Mouse (Mus musculus): ENCODE data around the gene Spsb2. TPM values are rescaled to one million over a fixed set of nuclear protein-coding genes. Genes with fewer than 3 reads are reported as not detected.
"Not testable (repeated sequence)": the region's sequence is repeated elsewhere in the genome, so short reads cannot be mapped to it uniquely, and the experiment has no call there.

Spsb2 gene
- polyA plus RNA-seq, 1 experiment from 2014 or later = 8.8 TPM

DNA sequence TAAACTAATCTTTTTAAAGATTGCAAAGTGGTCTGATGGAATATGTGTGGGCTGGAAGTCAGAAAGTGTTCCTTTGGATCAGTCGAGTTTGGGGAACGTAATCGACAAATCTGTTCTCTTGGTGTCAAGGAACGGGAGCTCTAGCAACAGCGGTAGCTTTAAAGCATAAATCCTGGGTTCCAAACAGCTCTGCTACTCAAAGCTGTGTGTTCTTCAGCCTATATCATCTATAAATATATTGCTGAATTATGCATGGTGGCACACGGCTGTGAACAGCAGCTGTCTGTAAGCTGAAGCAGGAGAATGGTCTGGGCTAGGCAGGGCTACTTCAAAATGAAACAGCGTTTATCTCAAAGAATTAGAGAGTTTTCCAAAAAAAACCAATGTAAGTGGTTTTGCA lies 27.5 kb upstream of the Spsb2 start:
- DNase-seq (ENCODE audit: low spot score) = no peak
- 91% methylated on average over 7 of the region's 7 CpGs for WGBS

DNA sequence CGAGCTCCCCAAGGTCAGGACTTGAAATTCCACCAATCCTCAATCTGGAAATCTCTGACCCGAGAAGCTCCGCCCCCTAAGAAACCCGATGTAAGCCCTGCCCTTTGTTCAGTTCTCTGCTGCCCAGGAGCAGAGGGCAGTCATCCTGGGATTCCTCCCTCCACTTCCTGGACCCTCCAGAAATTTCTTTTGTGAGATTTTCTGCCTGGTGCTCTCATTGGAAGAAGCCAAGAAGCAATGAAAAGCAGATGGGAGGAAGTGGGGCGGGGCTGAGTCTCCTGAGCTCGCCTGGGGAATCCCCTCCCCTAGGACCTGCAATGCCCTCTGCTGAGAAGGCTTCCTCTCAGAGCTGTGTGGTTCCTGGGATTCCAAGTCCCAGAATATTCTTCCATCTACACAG lies 26.0 kb upstream of the Spsb2 start:
- no peaks in the 10 kb centered on the region for H3K9me3 ChIP-seq (replicated peaks)
- peak; percentile 51 for DNase-seq (ENCODE audit: low spot score)
- H3K36me3 ChIP-seq = no peaks in the 10 kb centered on the region
- peak overlapping the region; percentile 64; the same call in 1 of the 2 replicates for H3K27ac ChIP-seq (replicated peaks)
- no peak overlapping the region for H3K4me3 ChIP-seq
- H3K4me1 ChIP-seq = peaks cover 30% of the 10 kb centered on the region
- 25% methylated on average over 6 of the region's 6 CpGs for WGBS
- peaks cover 24% of the 10 kb centered on the region for H3K27me3 ChIP-seq (ENCODE audit: low read depth, poor library complexity, severe bottlenecking)

More for the DNA sequence above, 27.5 kb upstream of the Spsb2 start:
- Histone ChIP-seq H3K4me1 (peaks cover 30% of the 10 kb centered on the region), H3K36me3 (no peaks in the 10 kb centered on the region), H3K27ac (replicated peaks) (no peak overlapping the region), H3K27me3 (ENCODE audit: low read depth, poor library complexity, severe bottlenecking) (peaks cover 24% of the 10 kb centered on the region), H3K4me3 (no peak overlapping the region), H3K9me3 (replicated peaks) (no peaks in the 10 kb centered on the region)

DNA sequence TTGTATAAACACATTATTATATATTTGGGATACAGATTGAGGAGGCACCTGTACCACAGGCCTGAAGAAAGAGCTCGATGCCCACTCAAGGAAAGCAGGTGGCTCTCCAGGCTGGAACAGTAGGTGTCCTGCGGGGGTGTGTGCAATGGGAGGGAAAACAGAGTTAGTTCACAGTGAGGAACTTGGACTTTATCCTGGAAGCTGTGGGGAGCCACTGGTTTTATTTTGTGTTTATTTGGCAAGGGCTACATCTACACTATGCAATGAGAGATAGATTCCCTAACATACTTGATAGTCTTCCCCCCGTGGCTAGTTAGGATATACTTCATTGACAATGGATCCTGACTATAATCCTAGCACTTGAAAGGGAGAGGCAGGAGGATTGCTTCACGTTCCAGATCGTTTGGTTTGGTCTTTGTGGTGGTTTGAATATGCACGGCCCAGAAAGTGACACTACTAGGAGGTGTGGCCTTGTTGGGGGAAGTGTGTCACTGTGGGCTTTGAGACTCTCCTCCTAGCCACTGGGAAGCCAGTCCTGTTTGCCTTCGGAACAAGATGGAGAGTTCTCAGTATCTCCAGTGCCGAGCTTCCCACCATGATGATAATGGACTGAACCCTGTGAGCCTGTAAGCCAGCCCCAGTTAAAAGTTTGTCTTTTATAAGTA lies 21.6 kb upstream of the Spsb2 start:
- H3K36me3 ChIP-seq = no peaks in the 10 kb centered on the region
- no peak overlapping the region for H3K4me3 ChIP-seq
- no peaks in the 10 kb centered on the region for H3K27me3 ChIP-seq (ENCODE audit: low read depth, poor library complexity, severe bottlenecking)
- H3K9me3 ChIP-seq (replicated peaks) = no peaks in the 10 kb centered on the region
- no peak for DNase-seq (ENCODE audit: low spot score)
- H3K4me1 ChIP-seq = peaks cover 12% of the 10 kb centered on the region
- no peak overlapping the region for H3K27ac ChIP-seq (replicated peaks)
- WGBS = 61% methylated on average over 8 of the region's 8 CpGs

DNA sequence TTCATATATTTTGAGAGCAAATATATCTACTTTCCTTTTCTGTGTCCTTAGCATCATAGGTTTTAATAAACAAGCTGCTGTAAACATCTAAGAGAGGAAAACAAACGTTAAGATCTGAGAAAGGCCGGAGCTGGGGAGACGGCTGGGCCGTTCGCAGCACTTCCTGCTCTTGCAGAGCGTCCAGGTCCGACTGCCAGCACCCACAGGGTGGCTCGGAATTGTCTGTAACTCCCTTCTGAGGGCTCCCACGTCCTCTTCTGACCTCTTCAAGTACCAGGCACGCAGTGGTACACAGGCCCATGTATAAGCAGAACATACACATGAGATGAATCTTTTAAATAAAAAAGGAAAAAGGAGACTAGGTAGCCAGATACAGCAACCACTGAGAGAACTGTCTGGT lies 20.7 kb upstream of the Spsb2 start:
- no peak overlapping the region for H3K27ac ChIP-seq (replicated peaks)
- H3K27me3 ChIP-seq (ENCODE audit: low read depth, poor library complexity, severe bottlenecking) = no peaks in the 10 kb centered on the region
- H3K4me1 ChIP-seq = peaks cover 7% of the 10 kb centered on the region
- 80% methylated on average over 10 of the region's 10 CpGs for WGBS
- no peaks in the 10 kb centered on the region for H3K36me3 ChIP-seq
- no peak overlapping the region for H3K4me3 ChIP-seq
- H3K9me3 ChIP-seq (replicated peaks) = no peaks in the 10 kb centered on the region
- DNase-seq (ENCODE audit: low spot score) = no peak

DNA sequence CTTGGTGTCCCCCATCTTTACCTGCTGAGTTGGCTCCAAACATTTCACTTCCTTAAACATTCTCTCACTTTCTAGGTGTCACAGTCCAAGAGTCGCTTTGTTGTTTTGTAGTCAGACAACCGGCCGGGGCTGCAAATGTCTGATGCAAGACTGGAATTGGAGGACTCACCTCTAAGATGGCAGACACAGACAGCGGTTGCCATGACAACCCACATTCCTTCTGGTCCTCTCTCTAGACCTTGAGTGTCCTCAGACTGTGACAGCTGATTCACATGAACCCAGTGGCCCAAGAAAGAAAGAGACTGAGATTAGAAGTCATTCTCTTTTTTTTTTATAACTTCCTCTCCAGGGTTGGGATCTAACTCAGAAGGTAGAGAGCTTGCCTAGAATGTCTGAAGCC lies 18.9 kb upstream of the Spsb2 start:
- no peak overlapping the region for H3K27ac ChIP-seq (replicated peaks)
- H3K4me1 ChIP-seq = peaks cover 3% of the 10 kb centered on the region; the same call in 1 of the 2 replicates
- H3K9me3 ChIP-seq (replicated peaks) = no peaks in the 10 kb centered on the region
- no peak overlapping the region for H3K4me3 ChIP-seq
- 90% methylated on average over 4 of the region's 4 CpGs for WGBS
- no peaks in the 10 kb centered on the region for H3K36me3 ChIP-seq
- DNase-seq (ENCODE audit: low spot score) = no peak
- H3K27me3 ChIP-seq (ENCODE audit: low read depth, poor library complexity, severe bottlenecking) = no peaks in the 10 kb centered on the region

DNA sequence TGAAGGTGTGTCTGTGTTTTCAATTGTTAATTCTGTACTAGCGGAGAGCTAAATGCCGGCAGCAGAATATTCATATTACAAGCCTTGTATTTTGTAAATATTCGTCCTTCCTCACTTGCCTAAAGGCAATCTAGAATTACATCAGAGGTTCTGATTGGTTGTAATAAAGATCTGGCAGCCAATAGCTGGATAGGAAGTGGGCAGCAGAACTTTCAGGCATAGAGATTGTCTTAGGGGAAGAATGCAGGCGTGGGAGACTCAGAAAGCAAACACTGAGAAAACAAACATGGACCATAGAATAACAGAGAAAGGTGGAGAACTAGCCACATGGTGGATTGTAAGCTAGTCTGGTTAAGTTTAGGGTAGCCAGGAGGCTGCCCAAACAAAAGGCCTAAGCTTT lies 18.3 kb upstream of the Spsb2 start:
- Histone ChIP-seq H3K27ac (replicated peaks) (no peak overlapping the region), H3K4me3 (no peak overlapping the region), H3K9me3 (replicated peaks) (no peaks in the 10 kb centered on the region), H3K4me1 (peaks cover 3% of the 10 kb centered on the region; the same call in 1 of the 2 replicates), H3K27me3 (ENCODE audit: low read depth, poor library complexity, severe bottlenecking) (no peaks in the 10 kb centered on the region), H3K36me3 (no peaks in the 10 kb centered on the region)
- DNase-seq (ENCODE audit: low spot score) = no peak
- WGBS = 79% methylated on average over 4 of the region's 4 CpGs

DNA sequence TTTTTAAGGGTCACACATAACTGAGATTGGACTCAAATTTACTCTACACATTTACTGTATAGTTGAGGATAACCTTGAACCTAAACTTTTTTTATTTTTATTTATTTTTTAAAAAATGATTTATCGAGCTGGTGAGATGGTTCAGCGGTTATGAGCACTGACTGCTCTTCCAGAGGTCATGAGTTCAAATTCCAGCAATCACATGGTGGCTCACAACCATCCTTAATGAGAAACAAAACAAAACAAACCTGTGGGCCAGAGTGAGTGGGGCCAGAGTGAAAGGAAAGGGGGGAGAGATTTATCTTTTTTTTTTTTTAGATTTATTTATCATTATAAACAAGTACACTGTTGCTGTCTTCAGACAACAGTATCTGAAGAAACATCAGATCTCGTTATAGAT lies 16.6 kb upstream of the Spsb2 start:
- H3K4me3 ChIP-seq = no peak overlapping the region
- H3K27ac ChIP-seq (replicated peaks) = no peak overlapping the region
- H3K36me3 ChIP-seq = no peaks in the 10 kb centered on the region
- WGBS = 81% methylated on average over 3 of the region's 3 CpGs
- no peak for DNase-seq (ENCODE audit: low spot score)
- no peaks in the 10 kb centered on the region for H3K27me3 ChIP-seq (ENCODE audit: low read depth, poor library complexity, severe bottlenecking)
- H3K4me1 ChIP-seq = peaks cover 3% of the 10 kb centered on the region; the same call in 1 of the 2 replicates
- no peaks in the 10 kb centered on the region for H3K9me3 ChIP-seq (replicated peaks)

DNA sequence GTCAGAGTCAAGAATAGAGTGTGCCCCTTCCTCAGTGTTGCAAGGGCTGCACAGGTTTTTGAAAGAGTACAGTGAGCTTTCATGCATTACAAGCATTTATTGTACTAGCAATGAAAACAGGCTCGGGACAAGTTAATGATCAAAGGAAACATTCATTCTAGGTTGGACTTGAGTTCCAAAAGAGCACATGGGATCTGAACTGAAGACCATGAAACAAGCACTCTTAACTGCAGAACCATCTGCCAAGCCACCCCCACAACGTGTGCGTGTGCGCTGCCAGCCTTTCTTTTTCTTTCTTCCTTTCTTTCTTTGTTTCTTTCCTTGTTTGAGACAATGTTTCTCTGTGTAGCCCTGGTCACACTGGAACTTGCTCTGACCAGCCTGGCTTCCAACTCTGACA lies 12.7 kb upstream of the Spsb2 start:
- no peak for DNase-seq (ENCODE audit: low spot score)
- Histone ChIP-seq H3K4me1 (no peaks in the 10 kb centered on the region), H3K27me3 (ENCODE audit: low read depth, poor library complexity, severe bottlenecking) (no peaks in the 10 kb centered on the region), H3K36me3 (no peaks in the 10 kb centered on the region), H3K27ac (replicated peaks) (no peak overlapping the region), H3K9me3 (replicated peaks) (no peaks in the 10 kb centered on the region), H3K4me3 (no peak overlapping the region)
- WGBS = 88% methylated on average over 4 of the region's 4 CpGs

DNA sequence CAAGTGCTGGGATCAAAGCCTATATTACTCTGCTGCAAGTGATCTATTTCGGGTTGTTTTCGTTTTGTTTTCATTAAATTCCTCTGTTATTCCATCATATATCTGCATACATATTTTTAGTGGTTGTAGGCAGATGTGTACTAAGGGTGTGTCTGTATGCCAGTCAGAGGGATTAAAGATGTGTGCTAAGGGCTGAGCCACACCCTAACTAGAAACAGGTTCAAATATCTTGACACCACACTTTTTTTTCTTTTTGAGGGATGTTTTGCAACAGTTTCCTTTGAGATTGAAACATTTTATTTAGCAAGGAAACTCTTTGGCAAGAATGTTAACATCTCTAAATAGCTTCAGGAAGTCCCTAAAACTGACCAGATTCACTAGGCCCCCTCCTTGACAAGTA lies 12.3 kb upstream of the Spsb2 start:
- DNase-seq (ENCODE audit: low spot score) = no peak
- Histone ChIP-seq H3K27me3 (ENCODE audit: low read depth, poor library complexity, severe bottlenecking) (no peaks in the 10 kb centered on the region), H3K4me1 (no peaks in the 10 kb centered on the region), H3K27ac (replicated peaks) (no peak overlapping the region), H3K36me3 (no peaks in the 10 kb centered on the region), H3K9me3 (replicated peaks) (no peaks in the 10 kb centered on the region), H3K4me3 (no peak overlapping the region)
- WGBS = 85% methylated on average over 2 of the region's 2 CpGs

DNA sequence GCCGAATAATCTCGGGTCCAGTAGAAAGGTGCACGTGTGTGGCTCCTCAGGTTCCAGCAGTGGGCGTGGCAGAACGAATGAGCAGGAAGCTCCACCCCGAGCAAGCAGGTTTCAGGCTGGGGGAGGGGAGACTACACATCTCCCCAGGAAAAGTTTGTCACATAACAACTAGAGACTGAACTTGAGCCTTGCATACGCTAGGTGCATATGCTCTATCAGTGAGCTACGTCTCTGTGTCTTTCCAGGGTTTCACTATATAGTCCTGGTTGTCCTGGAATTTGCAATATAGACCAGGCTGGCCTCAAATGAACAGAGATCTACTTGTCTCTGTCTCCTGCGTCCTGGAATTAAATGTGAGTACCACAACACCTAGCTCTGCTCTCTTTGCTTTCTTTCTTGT lies 6.1 kb upstream of the Spsb2 start:
- not testable (repeated sequence) for H3K27me3 ChIP-seq (ENCODE audit: low read depth, poor library complexity, severe bottlenecking); DNase-seq (ENCODE audit: low spot score); H3K4me3 ChIP-seq; H3K27ac ChIP-seq (replicated peaks); H3K9me3 ChIP-seq (replicated peaks); H3K36me3 ChIP-seq
- peaks cover 19% of the 10 kb centered on the region for H3K4me1 ChIP-seq
- 12% methylated on average over 6 of the region's 9 CpGs for WGBS

DNA sequence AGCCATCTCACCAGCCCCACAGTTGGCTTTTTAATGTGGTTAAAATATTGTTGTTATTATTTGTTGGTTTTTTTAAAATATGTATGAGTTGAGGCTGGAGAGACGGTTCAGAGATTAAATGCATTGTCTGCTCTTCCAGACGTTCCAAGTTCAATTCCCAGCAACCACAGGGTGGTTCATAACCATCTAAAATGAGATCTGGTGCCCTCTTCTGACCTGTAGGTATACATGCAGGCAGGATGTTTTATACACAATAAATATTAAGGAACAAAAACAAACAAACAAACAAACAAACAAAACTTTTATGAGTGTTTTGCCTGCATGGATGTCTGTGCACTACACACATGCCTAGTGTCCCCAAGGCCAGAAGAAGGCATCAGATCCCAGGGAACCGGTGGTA lies 5.4 kb upstream of the Spsb2 start:
- no peaks in the 10 kb centered on the region for H3K36me3 ChIP-seq
- DNase-seq (ENCODE audit: low spot score) = no peak
- WGBS = 75% methylated on average over 3 of the region's 3 CpGs
- no peak overlapping the region for H3K4me3 ChIP-seq
- H3K27me3 ChIP-seq (ENCODE audit: low read depth, poor library complexity, severe bottlenecking) = no peaks in the 10 kb centered on the region
- no peak overlapping the region for H3K27ac ChIP-seq (replicated peaks)
- no peaks in the 10 kb centered on the region for H3K9me3 ChIP-seq (replicated peaks)
- peaks cover 21% of the 10 kb centered on the region for H3K4me1 ChIP-seq

DNA sequence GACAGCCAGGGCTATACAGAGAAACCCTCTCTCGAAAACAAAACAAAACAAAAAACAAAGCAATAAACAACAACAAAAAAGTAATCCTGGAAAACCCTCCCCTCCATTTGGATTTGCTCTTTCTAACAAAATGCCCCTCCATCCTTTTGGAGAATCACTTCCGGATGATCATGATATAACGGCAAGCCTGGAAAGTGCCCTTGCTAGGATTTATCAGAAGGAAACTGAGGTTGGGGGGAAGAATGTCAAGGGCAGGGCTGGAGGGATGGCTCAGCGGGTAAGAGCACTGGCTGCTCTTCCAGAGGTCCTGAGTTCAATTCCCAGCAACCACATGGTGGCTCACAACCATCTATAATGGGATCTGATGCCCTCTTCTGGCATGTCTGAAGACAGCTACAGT lies 4.8 kb upstream of the Spsb2 start:
- peaks cover 28% of the 10 kb centered on the region for H3K4me1 ChIP-seq
- H3K9me3 ChIP-seq (replicated peaks); H3K27me3 ChIP-seq (ENCODE audit: low read depth, poor library complexity, severe bottlenecking); DNase-seq (ENCODE audit: low spot score); H3K4me3 ChIP-seq; H3K27ac ChIP-seq (replicated peaks); H3K36me3 ChIP-seq: not testable (repeated sequence)
- 94% methylated on average over 4 of the region's 4 CpGs for WGBS

DNA sequence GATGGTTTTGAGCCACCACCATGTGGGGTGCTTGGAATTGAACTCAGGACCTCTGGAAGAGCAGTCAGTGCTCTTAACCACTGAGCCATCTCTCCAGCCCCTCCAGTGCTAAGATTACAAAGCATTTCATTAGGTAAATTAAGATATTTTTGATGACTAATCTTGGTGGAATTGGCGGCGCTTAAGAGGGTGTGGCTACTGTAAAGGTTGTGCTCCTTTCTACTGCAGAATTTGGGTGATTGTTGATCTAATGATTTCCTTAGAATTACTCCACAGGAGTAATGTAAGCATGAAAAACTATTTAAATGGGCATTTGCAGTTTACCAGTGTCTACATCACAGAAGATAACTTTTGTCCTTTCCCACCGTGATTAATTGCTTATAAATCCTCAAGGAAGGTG lies 4.1 kb upstream of the Spsb2 start:
- Histone ChIP-seq H3K27ac (replicated peaks) (no peak overlapping the region), H3K36me3 (no peaks in the 10 kb centered on the region), H3K9me3 (replicated peaks) (no peaks in the 10 kb centered on the region), H3K4me1 (peaks cover 34% of the 10 kb centered on the region), H3K4me3 (no peak overlapping the region), H3K27me3 (ENCODE audit: low read depth, poor library complexity, severe bottlenecking) (no peaks in the 10 kb centered on the region)
- no peak for DNase-seq (ENCODE audit: low spot score)
- WGBS = 89% methylated on average over 3 of the region's 3 CpGs

All from midbrain, embryonic 10.5 days (tissue).